Mouse (Mus musculus) ES-E14 (cell line): Measurements from ENCODE around the gene Ddr1. TPM values are rescaled to one million over a fixed set of nuclear protein-coding genes. Genes with fewer than 3 reads are reported as not detected.

ENCODE experiments used
- DNase-seq: peaks from one replicate; pipeline ENCODE4 v3.0.0-alpha.2; 2013; ENCODE audit warnings: low read depth, low spot score
- H3K27ac ChIP-seq: 2 replicates; pipeline ENCODE4 v1.5.1; 2012; ENCODE audit warnings: low read depth, mild to moderate bottlenecking, low read length, moderate library complexity, mixed read lengths; ENCODE audit not compliant: poor library complexity, insufficient read depth, severe bottlenecking
- H3K36me3 ChIP-seq: 2 replicates; pipeline ENCODE4 v1.6.1; 2012; ENCODE audit warnings: mild to moderate bottlenecking, low read length, moderate library complexity, mixed read lengths; ENCODE audit not compliant: control insufficient read depth, poor library complexity, insufficient read depth, severe bottlenecking
- H3K4me1 ChIP-seq, 2 experiments: fragments of 150-350 bp in 1 of 2; sonication (generic) in 1 of 2; 2 replicates each; pipeline ENCODE4 v1.6.1; 2012; ENCODE audit warnings: low read length in 2 of 2, mild to moderate bottlenecking in 1 of 2, mixed read lengths in 1 of 2; ENCODE audit not compliant: control insufficient read depth in 2 of 2, insufficient read depth in 2 of 2, poor library complexity in 1 of 2
- H3K4me3 ChIP-seq, 2 experiments: fragments of 150-350 bp in 1 of 2; sonication (generic) in 1 of 2; 2 replicates each; pipeline ENCODE4 v1.5.1; 2012; ENCODE audit warnings: low read length in 2 of 2, low read depth in 1 of 2, mild to moderate bottlenecking in 1 of 2, mixed read lengths in 1 of 2; ENCODE audit not compliant: insufficient read depth in 1 of 2, poor library complexity in 1 of 2, severe bottlenecking in 1 of 2
- H3K9ac ChIP-seq: 2 replicates; pipeline ENCODE4 v1.6.1; 2012; ENCODE audit warnings: low read depth, mild to moderate bottlenecking, low read length, mixed read lengths; ENCODE audit not compliant: poor library complexity, insufficient read depth, severe bottlenecking
- H3K9me3 ChIP-seq: fragments of 150-350 bp; sonication (generic); 2 replicates; pipeline ENCODE4 v1.6.1; 2012; ENCODE audit warnings: low read depth, mild to moderate bottlenecking, low read length; ENCODE audit not compliant: control insufficient read depth, insufficient read depth
- CHD2 ChIP-seq: IDR thresholded peaks from 2 replicates; pipeline ENCODE4 v1.6.1; 2014; ENCODE audit warnings: mild to moderate bottlenecking, low read depth, low read length, inconsistent platforms
- HCFC1 ChIP-seq: IDR thresholded peaks from 2 replicates; pipeline ENCODE4 v1.6.1; 2012; ENCODE audit warnings: low read length, inconsistent platforms, borderline replicate concordance; ENCODE audit not compliant: insufficient read depth
- MAFK ChIP-seq: IDR thresholded peaks from 2 replicates; pipeline ENCODE4 v1.6.1; 2014; ENCODE audit warnings: mild to moderate bottlenecking, low read depth, low read length, inconsistent platforms; ENCODE audit not compliant: insufficient read depth
- ZC3H11A ChIP-seq: IDR thresholded peaks from 2 replicates; pipeline ENCODE4 v1.6.1; 2012; ENCODE audit warnings: low read depth, mild to moderate bottlenecking, inconsistent platforms, low read length, borderline replicate concordance
- ZNF384 ChIP-seq: IDR thresholded peaks from 2 replicates; pipeline ENCODE4 v1.6.1; 2012; ENCODE audit warnings: low read depth, low read length, inconsistent platforms
- in situ Hi-C, 2 experiments: fragments of 600-800 bp; cut with MboI; formaldehyde crosslinking; loops; one replicate each; pipeline ENCODE4 v1.15.1; 2025; ENCODE audit warnings: low sequenced_read_pairs in 2 of 2, inconsistent platforms in 1 of 2; ENCODE audit not compliant: unreplicated experiment in 2 of 2
- total RNA-seq: library from RNA; depleted of rRNA; stranded (reverse); fragments of 300-350 nt; gene quantifications from 2 replicates; pipeline ENCODE4 v1.2.3, GENCODE M21; 2012

Ddr1 gene
- total RNA-seq, 1 experiment = 46.0 TPM

DNA sequence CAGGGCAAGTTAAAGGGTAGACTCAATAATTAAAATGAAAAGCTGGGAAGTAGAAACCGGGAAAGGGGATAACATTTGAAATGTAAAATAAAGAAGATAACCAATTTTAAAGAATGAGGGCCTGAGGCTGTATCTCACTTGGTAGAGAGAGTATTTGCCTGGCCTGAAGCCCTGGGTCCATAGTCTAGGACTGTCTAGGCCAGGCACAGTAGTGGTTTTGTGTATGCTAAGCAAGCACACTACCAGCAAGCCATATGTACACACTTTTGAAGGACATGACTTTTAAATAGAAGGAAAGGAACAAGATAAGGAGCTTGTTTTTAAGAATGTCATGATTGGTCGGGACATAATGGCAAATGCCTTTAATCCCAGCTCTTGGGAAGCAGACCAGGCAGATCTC is 4.2 kb upstream of the Ddr1 start:
- in situ Hi-C loops = no loop called here
- Histone ChIP-seq H3K4me3 (no peak overlapping the region), H3K27ac (no peak overlapping the region), H3K9ac (no peak overlapping the region), H3K4me1 (peaks cover 2 to 21% of the 10 kb centered on the region in 2 experiments; a peak in 3 of 4 replicates), H3K9me3 (no peaks in the 10 kb centered on the region), H3K36me3 (no peaks in the 10 kb centered on the region)
- DNase-seq = no peak
- TF ChIP-seq CHD2 (no peak), HCFC1 (no peak), MAFK (no peak), ZNF384 (no peak), ZC3H11A (no peak)

DNA sequence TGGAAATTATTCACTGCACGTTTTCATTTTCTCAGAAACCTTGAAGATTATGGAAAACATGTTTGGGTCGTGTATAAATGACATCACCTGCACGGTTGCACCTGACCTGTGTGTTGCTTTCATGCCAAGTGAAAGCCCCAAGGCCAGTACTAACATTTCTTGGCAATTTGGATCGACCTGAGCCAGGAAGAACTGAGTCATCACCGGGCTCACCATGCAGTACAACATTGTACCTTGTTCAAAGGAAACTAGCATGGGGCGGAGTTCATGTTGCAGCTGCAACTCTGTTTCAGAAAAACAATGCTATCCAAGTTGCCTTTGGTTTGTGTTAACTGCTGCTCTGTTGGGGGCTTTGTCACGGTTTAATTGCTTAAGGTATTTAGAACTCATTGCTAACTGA is 3.5 kb upstream of the Ddr1 start:
- TF ChIP-seq MAFK = no peak
- H3K9me3 ChIP-seq = no peaks in the 10 kb centered on the region
- no peaks in the 10 kb centered on the region for H3K36me3 ChIP-seq
- H3K4me1 ChIP-seq = peaks cover 2 to 24% of the 10 kb centered on the region in 2 experiments; a peak in 3 of 4 replicates
- in situ Hi-C loops = no loop called here
- H3K4me3 ChIP-seq = no peak overlapping the region
- no peak overlapping the region for H3K9ac ChIP-seq
- no peak overlapping the region for H3K27ac ChIP-seq
- no peak for DNase-seq

DNA sequence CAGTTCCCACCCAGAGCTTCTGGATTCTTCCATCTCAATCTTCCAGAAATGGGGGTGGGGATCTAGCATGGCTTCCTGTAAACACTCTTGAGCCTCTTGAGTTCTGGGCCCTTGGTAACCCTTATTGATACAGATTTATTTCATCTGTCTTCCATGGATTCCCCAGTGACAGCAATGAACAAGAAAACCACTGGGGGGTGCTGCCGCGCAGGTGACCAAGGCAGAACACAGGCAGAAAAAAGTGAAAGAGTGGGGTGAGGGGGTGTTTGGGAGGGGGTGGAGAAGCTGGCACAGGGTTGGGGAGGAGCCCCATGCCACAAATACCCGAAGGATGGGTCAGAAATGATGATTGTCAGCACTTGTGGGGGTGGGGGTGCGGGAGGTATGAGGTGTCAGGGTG is 1.4 kb upstream of the Ddr1 start:
- Histone ChIP-seq H3K9ac (no peak overlapping the region), H3K27ac (no peak overlapping the region), H3K36me3 (no peaks in the 10 kb centered on the region), H3K4me1 (peaks cover under 1 to 25% of the 10 kb centered on the region in 2 experiments; a peak in 3 of 4 replicates), H3K9me3 (no peaks in the 10 kb centered on the region), H3K4me3 (no peak overlapping the region)
- DNase-seq = no peak
- TF ChIP-seq HCFC1 (no peak), MAFK (no peak), ZC3H11A (no peak), CHD2 (no peak), ZNF384 (no peak)
- in situ Hi-C loops = no loop called here

DNA sequence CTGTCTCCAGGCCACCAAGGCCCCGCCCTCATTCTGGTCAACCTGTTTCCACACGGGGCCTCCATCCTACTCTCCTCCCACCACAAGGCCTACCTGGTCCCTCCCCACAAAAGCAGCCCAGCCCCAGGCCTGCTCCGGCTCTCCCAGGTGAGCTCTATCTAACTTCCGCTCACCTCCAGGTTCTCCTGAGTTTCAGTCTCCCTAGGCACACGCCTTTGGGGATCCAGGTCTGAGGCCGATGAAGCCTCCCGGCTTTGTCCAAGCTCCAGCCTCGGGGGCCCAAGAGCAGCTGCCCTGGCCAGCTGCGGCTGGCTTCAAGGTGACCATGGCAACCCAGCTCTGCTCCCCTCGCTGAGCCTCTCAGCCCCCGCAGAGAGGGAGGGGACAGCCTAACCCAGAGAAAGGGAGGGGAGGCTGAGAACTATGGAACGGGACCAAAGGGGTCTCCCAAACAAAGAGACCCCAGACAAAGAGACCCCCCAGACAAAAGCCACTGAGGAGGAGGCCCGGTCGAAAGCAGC is 610 bp downstream of the Ddr1 start:
- peak overlapping the region; percentile 8 to 21; a peak in 2 of 4 replicates for H3K4me3 ChIP-seq
- no peaks in the 10 kb centered on the region for H3K9me3 ChIP-seq
- no peaks in the 10 kb centered on the region for H3K36me3 ChIP-seq
- no peak overlapping the region for H3K27ac ChIP-seq
- TF ChIP-seq ZC3H11A (no peak), HCFC1 (no peak), MAFK (no peak), ZNF384 (no peak), CHD2 (no peak)
- H3K4me1 ChIP-seq = peaks cover 5 to 28% of the 10 kb centered on the region in 2 experiments; a peak in 3 of 4 replicates
- in situ Hi-C loops = no loop called here
- no peak overlapping the region for H3K9ac ChIP-seq
- DNase-seq = no peak

DNA sequence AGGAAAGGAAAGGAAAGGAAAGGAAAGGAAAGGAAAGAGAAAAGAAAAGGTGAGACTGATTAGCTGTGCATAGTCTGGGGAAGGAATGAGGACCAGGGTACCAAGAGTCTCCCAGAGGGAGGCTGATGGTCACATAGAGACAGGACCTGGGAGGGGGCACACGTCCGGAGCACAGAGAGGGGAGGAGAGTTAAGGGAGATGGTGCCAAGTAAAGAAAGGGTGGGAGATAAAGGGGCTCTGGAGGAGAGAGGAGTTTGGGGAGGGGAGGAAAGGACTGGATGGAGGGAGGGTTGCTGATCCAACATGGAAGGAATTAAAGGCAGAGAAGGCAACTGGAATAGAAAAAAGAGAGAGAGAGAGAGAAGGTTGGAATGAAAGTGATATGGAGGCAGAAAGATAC is 1.4 kb downstream of the Ddr1 start:
- no peak for DNase-seq
- in situ Hi-C loops = no loop called here
- Histone ChIP-seq H3K27ac (no peak overlapping the region), H3K9ac (no peak overlapping the region), H3K4me1 (peaks cover 5 to 28% of the 10 kb centered on the region in 2 experiments; a peak in 3 of 4 replicates), H3K9me3 (no peaks in the 10 kb centered on the region), H3K4me3 (no peak overlapping the region), H3K36me3 (no peaks in the 10 kb centered on the region)
- TF ChIP-seq CHD2 (no peak), MAFK (no peak), HCFC1 (no peak), ZC3H11A (no peak), ZNF384 (no peak)
